Mouse (Mus musculus): ENCODE measurements at regions not wholly inside any gene's neighbourhood (a gene's known extent, or its start where the extent isn't known, plus 50 kb on each side); places are given as distances from the start of the nearest gene placed in this dataset.

DNA sequence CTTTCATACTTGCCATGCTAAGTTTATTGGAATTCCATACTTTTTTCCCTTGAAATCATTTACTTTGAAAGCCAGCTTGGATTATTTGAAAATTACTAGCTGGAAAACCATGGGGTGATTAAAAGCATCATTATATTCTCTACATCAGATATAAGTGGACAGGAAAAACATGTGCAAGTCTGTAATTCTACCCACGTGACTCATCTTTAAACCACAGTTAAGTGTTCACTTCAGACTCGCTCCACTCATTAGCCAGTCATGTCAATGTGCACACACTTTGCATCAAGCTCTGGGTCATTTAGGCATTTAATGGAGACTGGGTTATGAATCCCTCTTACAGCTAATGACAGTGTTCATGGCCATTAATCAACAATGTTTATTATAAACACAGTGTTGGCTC lies 385.4 kb upstream of the Cd180 start:
- Histone ChIP-seq H3K4me3 (ENCODE audit: low read length) (no peak overlapping the region), H3K9ac (replicated peaks; ENCODE audit: low read length) (no peak overlapping the region), H3K27me3 (ENCODE audit: insufficient read depth, low read length) (no peaks in the 10 kb centered on the region), H3K4me2 (replicated peaks; ENCODE audit: low read depth, low read length) (no peak overlapping the region), H3K36me3 (ENCODE audit: insufficient read depth, low read length) (no peaks in the 10 kb centered on the region), H3K9me3 (ENCODE audit: low read length) (no peaks in the 10 kb centered on the region), H3K27ac (ENCODE audit: low read length) (no peak overlapping the region), H3K4me1 (ENCODE audit: insufficient read depth, low read length) (no peaks in the 10 kb centered on the region)
- ATAC-seq (ENCODE audit: low FRiP score, low TSS enrichment): no peak
- 67% methylated on average over 2 of the region's 2 CpGs for WGBS

DNA sequence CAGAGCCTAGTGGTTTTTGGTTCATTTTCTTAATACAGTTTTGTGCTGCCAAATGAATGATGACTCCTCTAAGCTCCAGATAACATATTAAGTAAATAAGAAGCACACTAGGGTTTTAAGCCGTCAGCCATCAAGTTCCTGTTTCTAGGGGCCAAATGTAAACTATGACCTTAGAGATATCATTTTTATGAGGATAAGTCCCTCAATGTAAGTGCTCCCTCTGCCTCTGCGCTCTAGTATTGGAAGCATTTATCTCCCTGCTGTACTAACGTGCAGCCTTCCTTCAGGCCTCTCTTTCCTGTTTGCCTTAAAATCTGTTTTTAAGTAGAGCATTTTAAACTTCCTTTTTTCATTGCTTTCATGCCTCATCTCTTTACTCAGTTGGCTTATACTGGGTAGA lies 381.3 kb upstream of the Cd180 start:
- 40% methylated on average over 3 of the region's 3 CpGs for WGBS
- Histone ChIP-seq H3K9me3 (ENCODE audit: low read length) (no peaks in the 10 kb centered on the region), H3K27ac (ENCODE audit: low read length) (no peak overlapping the region), H3K9ac (replicated peaks; ENCODE audit: low read length) (no peak overlapping the region), H3K4me3 (ENCODE audit: low read length) (no peak overlapping the region), H3K27me3 (ENCODE audit: insufficient read depth, low read length) (no peaks in the 10 kb centered on the region), H3K36me3 (ENCODE audit: insufficient read depth, low read length) (no peaks in the 10 kb centered on the region), H3K4me1 (ENCODE audit: insufficient read depth, low read length) (no peaks in the 10 kb centered on the region), H3K4me2 (replicated peaks; ENCODE audit: low read depth, low read length) (no peak overlapping the region)
- no peak for ATAC-seq (ENCODE audit: low FRiP score, low TSS enrichment)

DNA sequence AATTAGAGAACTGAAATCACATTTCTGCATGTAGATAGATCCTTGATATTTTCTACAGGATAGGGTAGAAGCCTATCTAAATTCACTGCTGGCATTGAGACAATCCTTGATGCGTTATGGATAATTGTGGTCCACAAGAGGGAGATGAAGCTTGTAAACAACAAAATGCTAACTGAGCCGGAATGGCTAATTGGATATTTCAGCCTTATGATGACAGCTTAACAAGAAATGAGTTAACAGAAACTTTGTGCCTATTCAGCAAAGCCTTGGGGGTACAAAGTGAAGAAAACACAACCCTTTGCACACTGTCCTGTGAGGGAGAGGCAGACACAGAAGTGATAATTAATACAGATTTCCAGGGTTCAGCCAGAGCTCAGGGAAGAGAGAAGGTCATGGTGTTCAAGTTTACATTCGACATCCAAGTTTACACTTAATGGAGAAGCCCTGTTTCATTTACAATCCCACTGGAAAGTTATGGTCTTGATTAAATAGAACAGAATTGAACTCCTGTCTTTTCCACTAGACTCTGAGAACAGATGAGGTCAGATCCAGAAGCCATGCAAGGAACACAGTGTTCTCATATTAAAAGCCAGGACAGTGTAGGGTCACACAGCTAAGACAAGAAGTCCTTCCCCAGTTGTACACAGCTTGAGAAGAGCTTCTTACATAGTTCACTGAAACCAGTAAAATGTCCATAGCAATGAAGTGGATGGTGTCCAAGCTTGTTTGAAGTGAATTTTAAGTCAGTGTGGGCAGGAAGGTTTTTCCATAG lies 377.3 kb upstream of the Cd180 start:
- WGBS: 81% methylated on average over 3 of the region's 3 CpGs
- Histone ChIP-seq H3K4me1 (ENCODE audit: insufficient read depth, low read length) (no peaks in the 10 kb centered on the region), H3K4me3 (ENCODE audit: low read length) (no peak overlapping the region)

DNA sequence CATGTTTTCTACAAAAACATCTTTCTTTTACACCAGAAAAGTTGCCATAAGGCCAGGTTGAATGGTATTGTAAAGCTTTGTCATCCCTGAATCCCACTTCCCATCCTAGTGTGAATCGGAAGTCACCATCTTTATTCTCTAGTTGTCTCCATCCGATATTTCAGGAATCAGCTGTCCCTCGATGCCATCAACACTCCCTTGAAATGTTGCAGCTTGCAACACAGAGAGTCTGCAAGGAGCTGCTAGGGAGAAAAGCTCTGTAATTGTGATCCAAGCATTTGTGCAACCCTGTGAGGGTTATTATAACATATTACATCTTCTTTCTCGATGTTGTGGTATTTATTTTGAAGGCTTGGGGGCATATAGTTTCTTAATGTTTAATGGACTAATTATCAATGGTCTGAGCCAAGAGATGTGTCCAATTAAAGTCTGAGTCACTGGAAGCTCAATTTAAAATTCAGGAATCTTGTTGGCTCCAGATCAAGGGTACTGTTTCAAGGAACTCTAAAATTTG lies 374.4 kb upstream of the Cd180 start:
- Histone ChIP-seq H3K9ac (replicated peaks; ENCODE audit: low read length) (no peak overlapping the region), H3K36me3 (ENCODE audit: insufficient read depth, low read length) (no peaks in the 10 kb centered on the region), H3K4me2 (replicated peaks; ENCODE audit: low read depth, low read length) (no peak overlapping the region), H3K9me3 (ENCODE audit: low read length) (no peaks in the 10 kb centered on the region), H3K4me3 (ENCODE audit: low read length) (no peak overlapping the region), H3K27me3 (ENCODE audit: insufficient read depth, low read length) (no peaks in the 10 kb centered on the region), H3K4me1 (ENCODE audit: insufficient read depth, low read length) (no peaks in the 10 kb centered on the region), H3K27ac (ENCODE audit: low read length) (no peak overlapping the region)
- WGBS: 77% methylated on average over 4 of the region's 4 CpGs
- ATAC-seq (ENCODE audit: low FRiP score, low TSS enrichment): no peak

More for the DNA sequence above, 377.3 kb upstream of the Cd180 start:
- no peaks in the 10 kb centered on the region for H3K27me3 ChIP-seq (ENCODE audit: insufficient read depth, low read length)
- no peaks in the 10 kb centered on the region for H3K9me3 ChIP-seq (ENCODE audit: low read length)
- no peak overlapping the region for H3K27ac ChIP-seq (ENCODE audit: low read length)
- H3K4me2 ChIP-seq (replicated peaks; ENCODE audit: low read depth, low read length): no peak overlapping the region
- ATAC-seq (ENCODE audit: low FRiP score, low TSS enrichment): no peak
- no peak overlapping the region for H3K9ac ChIP-seq (replicated peaks; ENCODE audit: low read length)
- no peaks in the 10 kb centered on the region for H3K36me3 ChIP-seq (ENCODE audit: insufficient read depth, low read length)

DNA sequence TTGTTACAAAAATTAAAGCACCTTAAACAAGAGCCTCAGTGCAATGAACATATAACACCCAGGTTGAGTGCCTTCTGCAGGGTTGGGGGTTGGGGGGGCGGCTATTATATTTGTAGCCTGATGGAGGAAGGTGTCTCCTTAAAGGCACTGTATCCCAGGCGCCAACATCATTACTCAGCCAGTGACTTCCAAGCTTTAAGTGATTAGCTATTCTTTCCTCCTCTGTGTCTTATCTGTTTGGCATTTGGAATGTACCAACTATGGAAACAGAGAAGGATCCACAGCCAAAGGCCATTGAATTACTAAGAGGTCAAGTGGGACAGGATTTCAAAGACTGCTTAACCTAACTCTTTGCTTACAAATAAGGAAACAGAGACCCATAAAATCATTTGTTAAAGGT lies 373.9 kb upstream of the Cd180 start:
- Histone ChIP-seq H3K4me3 (ENCODE audit: low read length) (no peak overlapping the region), H3K27me3 (ENCODE audit: insufficient read depth, low read length) (no peaks in the 10 kb centered on the region), H3K9ac (replicated peaks; ENCODE audit: low read length) (no peak overlapping the region), H3K4me2 (replicated peaks; ENCODE audit: low read depth, low read length) (no peak overlapping the region), H3K4me1 (ENCODE audit: insufficient read depth, low read length) (no peaks in the 10 kb centered on the region), H3K9me3 (ENCODE audit: low read length) (no peaks in the 10 kb centered on the region), H3K36me3 (ENCODE audit: insufficient read depth, low read length) (no peaks in the 10 kb centered on the region), H3K27ac (ENCODE audit: low read length) (no peak overlapping the region)
- WGBS: 87% methylated on average over 2 of the region's 2 CpGs
- ATAC-seq (ENCODE audit: low FRiP score, low TSS enrichment): no peak

DNA sequence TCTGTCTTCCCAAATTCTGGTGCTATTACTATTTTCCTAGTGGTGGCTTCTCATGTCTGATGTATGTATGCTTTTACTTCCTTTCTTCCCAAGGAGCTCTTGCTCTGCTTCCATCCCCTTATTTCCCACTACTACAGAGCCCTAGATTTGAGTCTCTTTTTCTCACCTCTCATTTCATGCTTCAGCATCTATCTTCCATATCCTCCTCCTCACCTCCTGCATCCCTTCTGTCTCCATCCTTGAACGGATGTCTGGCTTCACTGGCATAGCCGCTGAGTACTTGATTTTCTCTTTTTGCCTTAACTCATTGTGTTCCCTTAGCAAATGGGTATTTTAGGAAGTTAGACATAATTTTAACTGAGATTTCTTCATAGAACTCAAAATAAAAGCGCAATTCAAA lies 369.5 kb upstream of the Cd180 start:
- Histone ChIP-seq H3K36me3 (ENCODE audit: insufficient read depth, low read length) (no peaks in the 10 kb centered on the region), H3K27ac (ENCODE audit: low read length) (no peak overlapping the region), H3K4me3 (ENCODE audit: low read length) (no peak overlapping the region), H3K9me3 (ENCODE audit: low read length) (no peaks in the 10 kb centered on the region), H3K4me1 (ENCODE audit: insufficient read depth, low read length) (no peaks in the 10 kb centered on the region), H3K9ac (replicated peaks; ENCODE audit: low read length) (no peak overlapping the region), H3K4me2 (replicated peaks; ENCODE audit: low read depth, low read length) (no peak overlapping the region), H3K27me3 (ENCODE audit: insufficient read depth, low read length) (no peaks in the 10 kb centered on the region)
- no peak for ATAC-seq (ENCODE audit: low FRiP score, low TSS enrichment)
- WGBS: 88% methylated on average over 3 of the region's 3 CpGs

DNA sequence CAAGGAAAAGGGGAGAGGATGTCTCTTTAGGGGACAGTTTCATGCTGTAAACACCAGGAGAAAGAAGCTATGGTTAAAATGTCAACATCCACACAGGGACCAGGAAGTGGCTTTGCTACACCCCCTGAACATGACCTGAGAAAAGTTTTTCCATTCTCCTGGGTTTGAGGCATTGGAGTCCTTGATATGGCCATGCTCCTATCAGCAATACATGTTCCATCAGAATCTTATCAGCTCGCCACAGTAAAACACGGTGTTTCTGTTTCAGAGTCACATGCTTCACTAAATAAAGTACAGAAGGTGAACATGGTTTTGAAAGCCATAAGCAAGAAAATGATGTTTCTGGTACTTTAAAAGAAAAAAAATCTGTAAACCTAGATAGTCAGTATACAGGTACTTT lies 367.4 kb upstream of the Cd180 start:
- WGBS: 83% methylated on average over 2 of the region's 2 CpGs
- no peak for ATAC-seq (ENCODE audit: low FRiP score, low TSS enrichment)
- no peaks in the 10 kb centered on the region for H3K9me3 ChIP-seq (ENCODE audit: low read length)
- H3K9ac ChIP-seq (replicated peaks; ENCODE audit: low read length): no peak overlapping the region
- no peak overlapping the region for H3K27ac ChIP-seq (ENCODE audit: low read length)
- H3K4me3 ChIP-seq (ENCODE audit: low read length): no peak overlapping the region
- no peaks in the 10 kb centered on the region for H3K27me3 ChIP-seq (ENCODE audit: insufficient read depth, low read length)
- H3K36me3 ChIP-seq (ENCODE audit: insufficient read depth, low read length): no peaks in the 10 kb centered on the region
- H3K4me1 ChIP-seq (ENCODE audit: insufficient read depth, low read length): no peaks in the 10 kb centered on the region
- no peak overlapping the region for H3K4me2 ChIP-seq (replicated peaks; ENCODE audit: low read depth, low read length)

DNA sequence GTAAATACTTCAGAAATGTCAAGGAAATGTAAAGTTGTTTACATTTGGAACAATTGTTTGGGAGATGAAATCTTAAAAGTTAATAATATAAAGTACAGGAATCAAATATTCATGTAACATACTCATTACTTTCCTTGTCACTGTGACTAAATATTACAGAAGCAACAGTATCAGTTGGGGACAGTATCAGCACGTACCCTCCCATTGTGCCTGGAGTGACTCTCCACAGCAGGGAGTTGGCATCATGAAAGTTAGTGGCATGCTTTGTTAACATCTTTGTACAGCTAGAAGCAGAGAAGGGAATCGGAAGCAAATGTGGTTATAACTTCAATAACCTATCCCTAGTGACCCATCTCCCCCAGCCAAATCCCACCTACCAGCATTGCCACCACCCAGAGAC lies 366.8 kb upstream of the Cd180 start:
- H3K9me3 ChIP-seq (ENCODE audit: low read length): no peaks in the 10 kb centered on the region
- H3K4me1 ChIP-seq (ENCODE audit: insufficient read depth, low read length): no peaks in the 10 kb centered on the region
- no peak overlapping the region for H3K4me2 ChIP-seq (replicated peaks; ENCODE audit: low read depth, low read length)
- no peaks in the 10 kb centered on the region for H3K36me3 ChIP-seq (ENCODE audit: insufficient read depth, low read length)
- ATAC-seq (ENCODE audit: low FRiP score, low TSS enrichment): no peak
- no peak overlapping the region for H3K9ac ChIP-seq (replicated peaks; ENCODE audit: low read length)
- H3K4me3 ChIP-seq (ENCODE audit: low read length): no peak overlapping the region
- H3K27me3 ChIP-seq (ENCODE audit: insufficient read depth, low read length): no peaks in the 10 kb centered on the region
- no peak overlapping the region for H3K27ac ChIP-seq (ENCODE audit: low read length)
- WGBS: 79% methylated on average over 2 of the region's 2 CpGs

DNA sequence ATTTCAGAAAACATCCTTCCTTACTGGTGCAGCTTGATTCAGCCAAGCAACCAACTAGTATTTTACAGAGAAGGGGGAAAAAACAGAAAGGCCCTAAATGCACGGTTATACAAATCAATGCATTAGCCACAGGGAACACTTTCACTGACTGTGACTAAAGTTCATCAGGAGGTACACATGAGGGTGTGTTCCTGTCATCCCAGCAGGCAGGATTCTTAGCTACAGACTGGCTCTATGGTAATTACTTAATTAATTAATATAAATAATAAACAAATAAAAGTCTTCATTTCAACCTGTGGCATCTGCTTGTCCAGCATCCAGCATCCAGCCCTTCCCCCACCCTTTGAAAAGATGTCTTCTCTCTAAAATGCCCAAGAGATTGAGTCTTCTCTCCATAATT lies 359.7 kb upstream of the Cd180 start:
- Histone ChIP-seq H3K4me2 (replicated peaks; ENCODE audit: low read depth, low read length) (no peak overlapping the region), H3K9me3 (ENCODE audit: low read length) (peaks cover 3% of the 10 kb centered on the region; the same call in 1 of the 2 replicates), H3K27me3 (ENCODE audit: insufficient read depth, low read length) (no peaks in the 10 kb centered on the region), H3K27ac (ENCODE audit: low read length) (no peak overlapping the region), H3K4me1 (ENCODE audit: insufficient read depth, low read length) (peaks cover 7% of the 10 kb centered on the region; the same call in 1 of the 2 replicates), H3K36me3 (ENCODE audit: insufficient read depth, low read length) (no peaks in the 10 kb centered on the region), H3K4me3 (ENCODE audit: low read length) (no peak overlapping the region), H3K9ac (replicated peaks; ENCODE audit: low read length) (no peak overlapping the region)
- WGBS: 76% methylated on average over 1 of the region's 1 CpGs
- no peak for ATAC-seq (ENCODE audit: low FRiP score, low TSS enrichment)

DNA sequence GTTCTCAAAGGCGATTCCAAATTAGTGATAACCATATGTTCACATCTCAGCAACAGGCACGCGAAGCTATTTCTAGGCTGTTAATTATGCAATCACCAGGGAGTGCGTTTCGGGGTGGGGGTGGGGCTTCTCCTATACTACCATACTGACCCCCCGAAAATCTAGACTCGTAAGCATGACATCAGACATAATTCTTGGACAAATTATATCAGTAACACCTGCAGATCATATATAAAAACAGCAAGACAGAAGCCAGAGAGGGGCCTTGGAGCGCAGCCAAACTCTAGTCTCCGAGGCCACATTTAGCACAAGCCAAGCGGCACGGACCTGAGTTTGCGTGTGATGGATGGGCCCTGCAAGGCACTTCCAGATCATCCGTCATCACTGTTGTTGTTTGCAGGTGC lies 359.2 kb upstream of the Cd180 start:
- Histone ChIP-seq H3K27ac (ENCODE audit: low read length) (no peak overlapping the region), H3K36me3 (ENCODE audit: insufficient read depth, low read length) (no peaks in the 10 kb centered on the region), H3K4me3 (ENCODE audit: low read length) (no peak overlapping the region), H3K9ac (replicated peaks; ENCODE audit: low read length) (no peak overlapping the region), H3K4me1 (ENCODE audit: insufficient read depth, low read length) (peaks cover 7% of the 10 kb centered on the region; the same call in 1 of the 2 replicates), H3K4me2 (replicated peaks; ENCODE audit: low read depth, low read length) (0 out of 2 replicates have a peak overlapping the region, but pooled peaks have one; percentile 6), H3K9me3 (ENCODE audit: low read length) (peaks cover 5% of the 10 kb centered on the region; the same call in 1 of the 2 replicates), H3K27me3 (ENCODE audit: insufficient read depth, low read length) (no peaks in the 10 kb centered on the region)
- WGBS: 28% methylated on average over 13 of the region's 13 CpGs
- no peak for ATAC-seq (ENCODE audit: low FRiP score, low TSS enrichment)
